Mouse (Mus musculus) heart, postnatal 14 days (tissue): ENCODE results near the gene Timp1. TPM values are rescaled to one million over a fixed set of nuclear protein-coding genes. Genes with fewer than 3 reads are reported as not detected.

Experiments used
- DNase-seq, 2 experiments: peaks; one replicate each; pipeline ENCODE4 v3.0.0; 2021 to 2022
- intact Hi-C: fragments of 180-260 bp; cut with DNase I; formaldehyde crosslinking; loops from one replicate; pipeline ENCODE4 v1.15.1; 2025
- long read RNA-seq, 2 experiments: library from polyadenylated mRNA; stranded (forward); transcript quantifications; one replicate each; pipeline ENCODE4 v2.0.0; 2021
- total RNA-seq, 2 experiments: library from RNA; stranded (reverse); gene quantifications; 2 replicates each; pipeline ENCODE4 v1.2.3; 2021

Timp1 gene
- total RNA-seq, result 1 to 10 TPM; 9.1 to 9.7 TPM
- long read RNA-seq, experiment 1, partial matches to known transcripts, result 0 of 5 reads
- long read RNA-seq, experiment 1, other reads (novel, unspliced or antisense), result 0 of 5 reads
- long read RNA-seq, experiment 2, partial matches to known transcripts, result 0 of 4 reads
- long read RNA-seq, experiment 2, other reads (novel, unspliced or antisense), result 0 of 4 reads

DNA sequence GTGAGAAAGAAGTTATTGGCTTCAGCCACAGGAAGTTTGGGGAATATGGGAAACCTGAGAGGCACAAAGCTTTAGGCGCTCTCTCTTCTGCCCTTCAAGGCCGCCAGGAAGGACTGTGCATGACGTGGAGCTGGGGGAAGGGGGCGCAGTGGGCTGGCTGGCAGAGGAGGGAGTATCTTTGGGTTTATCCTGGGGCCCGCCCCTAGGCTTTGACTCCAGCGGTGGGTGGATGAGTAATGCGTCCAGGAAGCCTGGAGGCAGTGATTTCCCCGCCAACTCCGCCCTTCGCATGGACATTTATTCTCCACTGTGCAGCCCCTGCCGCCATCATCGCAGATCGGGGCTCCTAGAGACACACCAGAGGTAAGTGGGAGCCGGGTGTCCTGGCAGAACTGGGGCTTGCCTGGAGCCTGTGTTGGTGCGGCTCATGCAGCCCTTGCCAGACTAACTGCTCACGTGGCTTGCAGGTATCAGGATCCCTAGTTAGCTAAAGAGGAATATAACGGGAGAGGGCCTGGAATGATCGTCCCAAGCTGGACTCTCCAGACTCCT, at the start of gene Timp1:
Gene Timp1 (plus strand): TSS at position 205 of the 552 bp plus-strand sequence.
- intact Hi-C loops, result loop anchor here (5.0 kb wide), 1 partner anchor 163 kb away; no protein-coding TSS in a partner anchor
- DNase-seq, result peak; percentile 16 to 44

DNA sequence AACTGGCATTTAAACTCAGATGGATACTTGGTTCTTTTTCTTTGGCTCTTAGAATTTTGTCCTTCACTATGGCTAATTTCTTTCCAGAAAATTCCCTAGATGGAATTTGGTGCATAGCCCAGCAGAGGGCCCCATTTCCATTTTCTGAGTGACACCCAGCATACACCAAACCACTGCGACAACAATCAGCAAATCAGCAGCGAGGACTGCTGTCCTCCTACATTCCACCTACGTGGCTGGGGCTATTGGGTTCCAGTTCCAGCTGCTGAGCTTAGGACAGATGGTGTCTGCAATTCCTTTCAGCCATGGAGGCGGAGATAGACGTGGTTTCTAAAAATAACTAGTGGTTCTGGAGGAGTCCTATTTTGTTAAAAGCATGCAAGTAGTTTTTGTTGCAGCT, 41.0 kb upstream of the Timp1 start:
- DNase-seq, result peak; percentile 36 to 55
- intact Hi-C loops, result loop anchor here (2.0 kb wide), 1 partner anchor 118 kb away; no protein-coding TSS in a partner anchor

DNA sequence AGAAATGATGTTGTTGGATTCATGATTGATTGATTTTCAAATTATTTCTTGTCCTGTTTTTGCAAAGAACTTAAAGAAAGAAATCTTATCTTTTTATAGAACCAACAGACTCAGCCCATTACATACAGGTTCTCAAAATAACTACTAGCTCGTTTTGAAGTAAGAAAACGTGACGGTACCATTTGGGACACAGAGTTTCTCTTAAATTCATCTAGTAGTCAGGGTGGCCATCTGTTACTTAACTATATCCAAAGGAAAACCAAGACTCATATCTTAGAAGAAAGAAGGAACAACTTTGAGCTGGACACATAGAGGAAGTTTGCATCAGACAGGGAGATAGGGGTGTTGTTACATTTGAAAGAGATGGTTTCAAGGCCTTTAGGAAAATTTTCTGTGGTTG, 22.7 kb upstream of the Timp1 start:
- no peak for DNase-seq
- intact Hi-C loops, result loop anchor here (5.0 kb wide), 1 partner anchor 100 kb away; no protein-coding TSS in a partner anchor

DNA sequence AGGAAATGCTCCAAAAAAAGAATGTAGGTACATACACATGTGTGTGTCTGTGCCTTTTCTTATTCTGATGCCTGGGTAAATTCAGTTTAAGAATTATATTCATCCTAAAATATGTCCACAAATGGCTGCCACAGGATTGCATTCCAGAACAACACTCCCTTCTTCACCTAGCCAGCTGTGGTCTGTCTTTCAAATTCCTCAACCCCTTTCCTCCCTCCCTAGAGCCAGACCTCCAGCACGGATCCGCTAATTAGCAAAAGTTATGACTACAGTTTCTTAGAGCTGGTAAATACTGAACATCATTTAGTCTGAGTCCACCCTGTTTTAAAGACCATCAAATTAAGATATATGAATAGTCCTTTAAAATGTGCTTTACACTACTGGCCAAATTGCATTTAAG, 22.1 kb upstream of the Timp1 start:
- intact Hi-C loops, result loop anchor here (5.0 kb wide), 1 partner anchor 99 kb away; no protein-coding TSS in a partner anchor
- DNase-seq, result no peak

DNA sequence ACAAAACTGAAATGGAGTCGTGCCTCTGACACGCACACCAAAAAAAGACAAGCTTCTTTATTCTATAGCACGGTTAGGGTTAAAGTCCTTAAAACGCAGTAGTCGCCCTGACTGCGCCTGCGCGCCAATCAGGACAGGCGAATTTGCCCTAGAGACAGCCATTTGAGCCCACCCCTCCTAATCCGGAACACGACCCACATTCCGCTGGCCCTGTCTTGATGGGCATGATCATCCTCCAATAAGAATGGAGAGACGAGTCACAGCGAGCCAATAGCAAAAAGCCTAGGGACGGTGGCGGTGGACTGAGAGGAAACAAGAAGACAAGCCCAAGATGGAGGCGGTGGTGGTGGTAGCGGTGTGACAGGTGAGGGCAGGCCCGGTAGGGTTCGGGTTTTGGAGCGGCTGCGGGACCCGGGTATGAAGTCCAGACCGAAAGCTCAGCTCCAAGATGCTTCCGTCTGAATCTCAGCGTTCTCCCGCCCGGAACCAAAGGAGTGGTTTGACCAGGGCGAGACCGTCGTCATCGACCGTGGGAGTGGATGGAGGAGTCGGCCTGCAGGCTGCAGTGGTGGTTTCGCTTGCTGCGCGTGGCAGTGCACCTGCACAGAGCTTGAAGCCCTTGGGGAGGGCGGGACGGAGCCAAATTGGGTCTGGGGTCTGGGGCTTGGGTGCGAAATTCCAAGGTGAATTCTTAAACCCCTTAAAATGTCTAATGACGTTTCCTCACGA, 21.5 kb upstream of the Timp1 start:
- intact Hi-C loops, result loop anchor here (5.0 kb wide), 1 partner anchor 99 kb away; no protein-coding TSS in a partner anchor
- peak; percentile 84 to 88 for DNase-seq

DNA sequence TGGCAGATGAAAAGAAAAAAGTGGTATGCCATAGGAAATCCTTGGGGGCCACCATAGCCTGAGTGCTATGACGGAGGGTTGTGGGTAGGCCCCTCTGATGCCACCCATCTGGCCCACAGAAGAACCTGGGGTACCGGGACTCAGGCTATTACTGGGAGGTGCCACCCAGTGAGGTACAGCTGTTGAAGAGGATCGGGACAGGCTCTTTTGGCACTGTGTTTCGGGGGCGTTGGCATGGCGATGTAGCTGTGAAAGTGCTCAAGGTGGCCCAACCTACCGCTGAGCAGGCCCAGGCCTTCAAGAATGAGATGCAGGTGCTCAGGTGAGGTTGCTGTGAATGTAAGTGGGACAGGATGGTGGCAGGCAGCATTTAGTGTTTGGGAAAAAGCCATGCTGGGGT, 16.2 kb upstream of the Timp1 start:
- no peak for DNase-seq
- intact Hi-C loops, result loop anchor here (10.0 kb wide), 1 partner anchor 179 kb away; no protein-coding TSS in a partner anchor

DNA sequence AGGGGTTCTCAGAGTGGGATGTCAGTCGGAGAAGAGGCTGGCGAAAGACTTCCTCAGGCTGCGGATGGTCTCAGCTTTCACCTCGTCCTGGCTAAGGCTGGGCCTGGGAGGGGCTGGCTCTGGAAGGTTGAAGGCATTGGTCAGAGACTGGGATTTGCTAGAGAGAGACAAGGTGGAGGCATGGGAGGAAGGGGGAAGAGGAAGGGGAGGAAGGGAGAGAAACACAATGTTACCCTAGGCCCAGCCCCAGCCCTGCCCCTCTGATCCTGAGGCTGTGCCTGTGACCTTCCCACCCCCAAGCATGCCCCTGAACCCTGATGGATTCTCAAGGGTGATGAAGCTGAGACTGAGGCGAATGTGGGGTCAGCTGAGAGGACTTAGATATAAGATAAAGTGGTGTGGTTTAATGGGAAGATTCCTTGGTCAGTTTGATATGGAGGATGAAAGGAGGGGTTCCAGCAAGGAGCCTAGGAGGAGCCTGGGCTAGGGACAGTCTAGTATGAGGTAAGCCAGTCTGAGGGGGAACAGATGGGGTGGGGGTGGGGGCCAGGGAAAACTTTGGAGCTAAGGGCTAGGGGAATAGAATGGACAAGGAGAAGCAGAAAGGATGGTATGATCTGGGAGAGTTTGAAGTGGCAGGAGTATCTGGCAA, 8.4 kb upstream of the Timp1 start:
- intact Hi-C loops, result no loop called here
- DNase-seq, result no peak

DNA sequence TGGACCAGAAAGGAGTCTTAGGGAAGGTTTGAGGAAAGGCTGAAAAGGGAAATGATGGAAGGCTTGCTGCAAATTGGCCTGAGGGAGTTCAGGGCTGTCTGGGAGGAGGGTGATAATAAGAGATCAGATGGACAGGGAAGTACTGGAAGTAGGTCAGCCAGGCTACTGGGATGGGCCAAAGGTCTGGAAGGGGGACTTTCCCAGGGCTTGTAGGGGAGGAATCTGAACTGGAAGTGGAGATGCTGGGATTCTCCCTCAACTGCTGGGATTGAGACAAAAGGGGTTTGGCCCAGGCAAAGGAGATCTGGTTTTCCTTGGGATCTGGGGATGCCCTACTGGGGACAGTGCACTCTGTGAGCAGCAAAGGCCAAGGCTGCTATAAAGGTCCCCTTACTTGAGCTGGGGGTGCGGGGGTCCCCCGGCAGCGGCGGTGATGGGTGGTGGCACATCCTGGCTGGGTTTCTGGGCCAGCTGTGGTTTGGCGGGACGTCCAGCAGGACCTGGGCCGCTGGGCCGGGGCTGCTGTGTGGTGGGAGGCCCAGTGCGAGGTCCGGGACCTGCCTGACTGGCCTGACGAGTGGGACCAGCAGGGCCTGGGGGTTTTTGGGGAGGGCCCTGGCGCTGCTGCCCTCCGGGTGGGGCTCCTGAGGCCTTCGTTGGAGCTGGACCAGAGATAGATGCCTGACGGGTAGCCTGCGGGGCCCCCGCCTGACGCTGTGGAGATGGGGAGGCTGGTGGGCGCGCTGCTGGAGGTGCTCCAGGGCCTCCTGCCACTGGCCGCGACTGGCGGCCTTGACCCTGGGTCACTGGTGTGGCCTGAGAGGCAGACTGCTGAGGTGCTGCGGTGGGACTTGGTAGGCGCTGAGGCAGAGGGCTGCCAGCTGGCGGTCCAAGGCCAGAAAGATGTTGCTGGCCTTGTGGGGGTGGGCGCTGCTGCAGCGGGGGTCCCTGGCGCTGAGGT, 7.6 kb upstream of the Timp1 start:
- intact Hi-C loops, result no loop called here
- DNase-seq, result peak; percentile 12 to 30

DNA sequence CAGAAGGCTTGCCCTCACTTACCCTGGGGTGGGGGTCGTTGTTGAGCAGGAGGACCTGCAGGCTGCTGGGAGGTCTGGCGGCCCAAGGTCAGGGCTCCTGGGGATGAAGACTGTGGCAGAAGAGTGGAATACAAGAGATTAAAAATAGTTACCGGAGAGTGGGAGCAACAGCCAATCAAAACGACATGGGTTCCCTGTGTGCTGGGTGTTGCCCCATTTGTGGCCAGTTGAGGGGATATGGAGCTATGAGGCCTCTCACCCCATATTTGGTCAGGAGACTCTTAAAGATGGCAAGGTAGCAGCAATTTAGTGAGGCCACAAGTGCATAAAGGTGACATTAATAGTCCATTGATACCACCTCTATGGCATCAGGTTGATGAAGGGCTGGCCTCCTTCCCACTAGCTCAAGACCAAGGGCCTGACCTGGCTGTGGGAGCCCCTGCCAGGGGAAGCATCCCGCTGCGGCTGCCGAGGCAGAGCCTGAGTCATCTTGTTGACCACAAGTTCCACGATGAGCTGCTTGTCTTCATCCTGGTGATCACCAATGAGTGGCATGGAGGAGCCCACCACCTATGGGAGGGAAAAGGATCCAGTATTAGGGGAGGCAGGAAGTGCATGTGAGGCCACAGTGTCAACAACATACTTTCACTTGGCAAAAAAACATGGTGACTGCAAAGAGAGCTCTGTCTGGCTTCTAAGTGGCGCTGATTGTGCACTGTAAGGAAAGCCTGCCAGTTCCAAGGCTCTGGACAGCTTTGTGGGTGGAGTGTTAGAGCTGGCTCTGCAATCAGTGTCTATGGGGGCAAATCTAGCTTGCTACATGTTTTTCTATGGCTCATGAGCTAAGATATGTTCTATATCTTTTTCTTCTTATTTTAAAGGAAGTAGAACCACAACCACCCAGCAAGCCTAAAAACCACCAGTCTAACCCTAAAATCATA, 6.5 kb upstream of the Timp1 start:
- peak; percentile 7 to 21 for DNase-seq
- intact Hi-C loops, result no loop called here

DNA sequence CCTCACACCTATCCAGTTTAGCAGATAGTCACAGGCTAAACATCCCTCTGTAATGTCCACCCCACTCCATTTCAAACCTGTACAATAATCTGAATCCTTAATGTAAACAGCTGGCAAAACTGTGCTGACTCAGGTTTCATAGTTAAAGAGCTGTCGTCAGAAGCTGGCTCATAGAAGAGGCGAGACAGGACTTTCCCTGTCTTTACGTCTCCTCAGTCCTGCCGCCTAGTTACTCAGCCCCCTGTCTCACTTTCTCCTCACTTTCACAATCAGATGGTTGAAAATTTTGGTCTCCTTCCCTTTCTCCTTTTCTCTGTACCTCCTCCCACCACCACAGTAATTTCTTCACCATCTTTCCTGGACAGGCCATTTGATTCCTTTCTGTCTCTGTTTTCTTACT, 1.9 kb upstream of the Timp1 start:
- DNase-seq, result no peak
- intact Hi-C loops, result loop anchor here (5.0 kb wide), 1 partner anchor 161 kb away; no protein-coding TSS in a partner anchor

DNA sequence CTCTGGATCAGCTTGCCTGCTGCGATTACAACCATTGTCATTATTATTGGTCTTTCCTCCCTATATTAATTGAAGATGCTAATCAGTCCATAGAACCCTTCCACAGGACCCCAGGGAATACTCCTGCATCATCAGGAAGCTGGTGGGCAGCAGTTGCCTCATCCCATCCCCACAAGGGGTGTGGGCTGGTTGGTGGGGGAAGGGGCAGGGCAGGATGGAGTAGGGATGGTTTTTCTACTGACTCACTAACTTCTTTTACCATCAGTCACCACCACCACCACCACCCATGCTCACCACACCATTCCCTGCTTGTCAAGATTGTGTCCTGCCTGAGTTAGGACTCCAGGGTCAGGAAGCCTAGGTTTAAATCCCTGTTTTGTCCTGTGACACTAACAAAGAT, 763 bp upstream of the Timp1 start:
- no peak for DNase-seq
- intact Hi-C loops, result loop anchor here (5.0 kb wide), 1 partner anchor 162 kb away; no protein-coding TSS in a partner anchor

DNA sequence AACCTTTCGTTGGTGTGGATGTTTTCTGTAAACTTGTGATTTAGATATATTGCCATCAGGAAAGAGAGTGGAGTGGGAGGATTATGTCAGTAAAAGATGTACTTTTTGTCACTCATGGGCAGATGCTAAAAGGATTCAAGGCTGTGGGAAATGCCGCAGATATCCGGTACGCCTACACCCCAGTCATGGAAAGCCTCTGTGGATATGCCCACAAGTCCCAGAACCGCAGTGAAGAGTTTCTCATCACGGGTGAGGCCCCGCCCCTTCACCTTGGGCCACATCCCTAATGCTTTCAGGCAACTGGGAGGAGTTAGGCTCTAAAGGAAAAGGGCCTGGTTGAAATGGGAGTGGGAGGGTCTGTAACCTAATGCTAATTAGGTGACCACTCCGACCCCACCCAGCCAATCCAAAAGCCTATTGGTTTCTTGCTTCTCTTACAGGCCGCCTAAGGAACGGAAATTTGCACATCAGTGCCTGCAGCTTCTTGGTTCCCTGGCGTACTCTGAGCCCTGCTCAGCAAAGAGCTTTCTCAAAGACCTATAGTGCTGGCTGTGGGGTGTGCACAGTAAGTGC, 3.0 kb downstream of the Timp1 start:
- DNase-seq, result no peak
- intact Hi-C loops, result no loop called here

DNA sequence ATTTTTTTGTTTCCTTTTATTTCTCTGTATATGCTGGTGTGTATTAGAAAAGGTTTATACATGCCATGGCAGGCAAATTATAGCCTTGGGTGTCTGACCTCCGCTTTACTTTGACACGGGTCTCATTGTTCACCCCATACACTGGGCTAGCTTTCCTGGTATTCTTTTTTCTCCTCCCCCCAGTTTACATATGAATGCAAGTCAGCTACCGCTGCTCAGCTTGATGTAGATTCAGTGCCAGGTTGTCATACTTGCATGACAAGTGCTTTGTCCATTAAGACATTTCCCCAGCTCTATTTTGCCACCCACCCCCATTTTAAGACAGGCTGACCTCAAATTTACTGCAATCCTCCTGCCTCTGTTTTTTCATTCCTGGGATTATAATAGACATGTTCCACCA, 5.3 kb downstream of the Timp1 start:
- intact Hi-C loops, result no loop called here
- DNase-seq, result no peak

DNA sequence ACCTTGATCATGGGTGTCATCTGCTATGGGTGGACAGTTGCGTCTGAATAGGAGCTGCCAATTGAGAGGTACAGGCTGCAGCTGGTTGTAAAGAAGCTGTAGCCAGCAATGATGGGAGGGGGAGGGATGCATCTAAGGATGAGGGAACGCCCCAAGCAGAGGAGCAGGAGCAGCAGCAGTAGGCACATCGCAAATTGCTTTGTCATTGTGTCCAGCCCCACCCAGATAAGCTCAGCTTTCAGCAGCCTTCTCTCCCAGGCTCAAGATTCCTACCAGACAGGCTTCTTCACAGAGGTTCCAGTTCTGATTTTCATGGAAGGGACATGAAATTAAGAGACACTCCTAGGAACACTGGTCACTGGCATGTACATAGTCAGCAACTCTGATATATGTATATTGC, 40.1 kb downstream of the Timp1 start:
- intact Hi-C loops, result no loop called here
- DNase-seq, result no peak

DNA sequence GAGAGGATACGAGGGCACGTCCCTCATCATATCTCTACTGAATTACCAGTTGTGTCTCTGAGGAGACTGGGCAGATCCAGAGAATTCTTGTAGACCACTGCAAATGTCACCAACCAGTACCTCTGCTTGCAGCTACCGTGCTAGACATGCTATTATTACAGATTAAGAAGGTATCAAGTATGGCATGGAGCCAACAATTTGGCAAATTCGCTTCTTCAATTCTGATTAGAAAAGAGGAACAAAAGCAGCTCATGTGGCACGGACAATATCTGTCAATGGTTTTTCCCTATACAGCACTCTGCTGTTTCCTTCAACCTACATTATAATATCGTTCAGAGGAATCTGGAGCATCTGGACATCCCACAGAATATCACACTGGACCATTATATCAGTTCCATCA, 43.8 kb downstream of the Timp1 start:
- no peak for DNase-seq
- intact Hi-C loops, result no loop called here

DNA sequence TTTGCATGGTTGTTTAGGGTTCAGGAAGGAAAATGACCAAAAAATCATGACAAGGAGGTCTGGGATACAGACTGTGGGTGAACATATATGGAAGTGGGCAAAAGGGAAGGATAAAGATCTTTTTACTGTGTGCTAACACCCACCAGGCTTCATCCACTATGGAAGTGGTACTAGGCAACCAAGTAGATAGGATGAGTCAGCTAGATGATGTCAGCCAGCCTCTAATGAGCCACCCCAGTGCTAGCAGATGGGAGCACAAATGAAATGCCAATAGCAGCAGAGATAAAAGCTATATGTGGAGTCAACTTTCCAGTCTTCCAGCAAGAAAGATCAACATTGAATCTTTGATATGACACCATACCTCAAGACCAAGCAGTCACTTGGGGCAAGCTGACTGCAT, 45.1 kb downstream of the Timp1 start:
- intact Hi-C loops, result no loop called here
- DNase-seq, result no peak

DNA sequence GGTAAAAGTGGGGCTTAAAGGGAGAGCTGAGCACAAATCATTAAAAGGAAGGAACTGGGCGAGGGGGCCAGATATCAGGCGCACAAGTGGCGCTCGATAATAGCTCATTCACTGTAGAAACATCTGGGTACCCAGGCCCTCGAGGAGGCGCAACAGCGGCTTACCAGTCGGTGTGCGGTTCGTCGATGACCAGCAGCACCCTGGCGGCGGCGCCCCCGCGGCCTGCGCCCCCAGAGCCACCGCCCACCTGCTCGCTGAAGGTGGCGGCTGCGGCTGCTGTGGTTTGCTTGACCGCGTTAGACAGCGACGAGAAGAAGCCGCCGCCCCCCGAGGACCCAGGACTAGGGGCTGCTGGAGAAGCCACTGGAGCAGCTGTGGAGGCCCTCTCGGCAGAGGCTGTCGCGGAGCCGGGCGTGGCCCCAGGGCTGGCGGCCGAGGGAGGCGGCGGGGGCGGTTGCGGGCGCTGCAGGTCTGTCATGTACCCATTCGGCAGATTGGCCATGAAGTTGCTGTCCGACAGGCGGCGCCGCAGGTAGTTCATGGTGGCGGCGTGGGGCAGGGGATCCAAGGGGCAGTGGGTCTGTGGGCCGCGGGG, 50.4 kb downstream of the Timp1 start:
- no peak for DNase-seq
- intact Hi-C loops, result no loop called here

DNA sequence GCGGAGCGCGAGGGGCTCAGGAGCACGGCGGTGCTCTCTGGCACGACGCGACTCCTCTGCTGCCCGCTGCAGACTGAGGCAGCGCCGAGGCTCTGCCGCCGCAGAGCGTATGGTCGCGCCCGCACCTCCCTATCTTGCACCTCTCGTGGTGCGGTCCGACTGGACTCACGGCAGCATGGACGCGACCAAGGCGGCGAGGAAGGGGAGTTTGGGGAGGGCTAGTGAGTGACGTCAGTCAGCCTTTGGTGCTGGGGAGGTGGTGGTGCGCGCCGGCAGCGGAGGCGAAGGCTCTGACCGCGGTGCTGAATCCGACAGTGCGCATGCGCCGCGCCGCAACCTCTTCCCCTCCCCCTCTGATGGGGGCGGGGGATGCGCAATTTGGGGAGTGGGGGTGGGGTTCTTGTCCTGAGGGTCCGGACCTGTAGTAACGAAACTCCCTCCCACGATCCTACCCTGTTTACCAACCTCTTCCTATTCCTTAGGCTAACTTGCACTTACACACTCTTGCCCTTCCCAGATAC, 50.9 kb downstream of the Timp1 start, which contains the start of gene Syn1:
Gene Syn1 (minus strand): TSS at position 161 of the 521 bp plus-strand sequence.
- intact Hi-C loops, result no loop called here
- DNase-seq, result peak; percentile 73
